Mouse (Mus musculus): ENCODE results near the gene Rhbdl3.
"Not testable (repeated sequence)": the region's sequence is repeated elsewhere in the genome, so short reads cannot be mapped to it uniquely, and the experiment has no call there.

Gene Rhbdl3

GRCm38 (mm10) chr11:80312049-80312448 lies 11.3 kb downstream of the Rhbdl3 start:
- in situ Hi-C loops (cut with MseI, MboI): no loop called here

GRCm38 (mm10) chr11:80312565-80312964 lies 11.9 kb downstream of the Rhbdl3 start:
- in situ Hi-C loops (cut with MseI, MboI): no loop called here

- in situ Hi-C loops (cut with MseI, MboI): no loop called here
Measured at GRCm38 (mm10) chr11:80313462-80313861, 12.8 kb downstream of the Rhbdl3 start.

GRCm38 (mm10) chr11:80313944-80314343 lies 13.2 kb downstream of the Rhbdl3 start:
- in situ Hi-C loops (cut with MseI, MboI): no loop called here

DNA sequence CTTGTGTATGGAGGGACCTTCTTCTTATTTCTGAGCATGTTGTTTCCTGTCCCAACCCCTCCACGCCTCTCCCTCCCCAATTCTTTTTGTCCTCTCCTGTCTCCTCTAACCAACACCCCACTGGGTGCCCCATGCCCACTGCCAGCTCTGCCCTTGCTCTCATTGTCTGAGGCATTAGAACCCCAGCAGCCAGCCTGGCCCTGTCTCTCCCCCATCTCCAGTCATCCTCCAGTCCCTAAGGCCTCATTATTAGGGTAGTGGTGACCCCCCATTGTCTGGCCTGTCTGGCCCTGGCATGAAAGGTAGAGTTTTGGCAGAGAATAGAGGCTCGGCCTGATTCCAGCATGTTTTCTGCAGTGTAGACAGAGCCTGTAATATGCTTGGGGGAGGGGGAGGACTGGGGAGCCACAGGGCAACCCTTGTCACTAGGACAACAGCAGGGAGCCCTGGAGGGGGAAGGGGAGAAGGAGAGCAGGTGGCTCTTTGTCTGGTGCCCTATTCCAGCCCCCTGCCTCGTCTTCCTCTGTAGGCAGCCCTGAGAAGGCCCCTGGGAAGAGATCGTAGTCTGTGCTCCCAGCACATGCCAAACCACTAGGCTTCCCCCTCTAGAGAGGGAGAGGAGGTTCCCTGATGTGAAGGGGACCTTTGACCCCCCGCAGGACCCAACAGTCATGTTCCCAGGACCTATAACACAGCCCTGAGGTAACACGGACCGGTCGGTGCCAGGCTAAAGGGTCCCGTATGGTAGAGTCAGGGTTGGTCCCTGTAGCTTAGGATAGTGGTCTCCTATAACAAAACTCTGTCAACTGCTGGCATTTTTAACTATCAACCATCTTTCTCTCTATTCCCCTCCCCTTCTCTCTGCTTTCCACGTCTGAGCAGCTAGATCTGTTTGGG lies 15.3 kb downstream of the Rhbdl3 start:
- in situ Hi-C loops (cut with MseI, MboI): no loop called here

- in situ Hi-C loops (cut with MseI, MboI): no loop called here
Measured at GRCm38 (mm10) chr11:80323255-80323654, 22.5 kb downstream of the Rhbdl3 start.

DNA sequence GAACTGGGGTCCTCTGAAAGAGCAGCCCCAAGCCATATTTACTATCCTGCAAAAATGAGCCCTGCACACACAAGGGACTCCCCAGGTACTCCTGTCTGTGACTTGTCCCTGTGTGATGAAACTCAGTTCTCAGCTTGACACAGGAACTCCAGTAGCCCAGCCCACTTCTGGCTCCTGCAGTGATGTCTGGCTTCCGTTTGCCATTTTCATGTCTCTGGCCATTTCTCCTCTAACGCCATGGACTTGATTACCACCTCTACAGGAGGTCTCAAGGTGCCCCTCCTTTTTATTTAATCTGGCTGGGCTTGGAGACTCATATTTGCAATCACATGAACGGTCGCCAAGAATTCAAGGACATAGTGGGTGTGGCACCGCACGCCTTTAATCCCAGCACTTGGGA lies 23.9 kb downstream of the Rhbdl3 start:
- in situ Hi-C loops (cut with MseI, MboI): no loop called here

GRCm38 (mm10) chr11:80332709-80333400 lies 32.1 kb downstream of the Rhbdl3 start:
- in situ Hi-C loops (cut with MseI, MboI): no loop called here

DNA sequence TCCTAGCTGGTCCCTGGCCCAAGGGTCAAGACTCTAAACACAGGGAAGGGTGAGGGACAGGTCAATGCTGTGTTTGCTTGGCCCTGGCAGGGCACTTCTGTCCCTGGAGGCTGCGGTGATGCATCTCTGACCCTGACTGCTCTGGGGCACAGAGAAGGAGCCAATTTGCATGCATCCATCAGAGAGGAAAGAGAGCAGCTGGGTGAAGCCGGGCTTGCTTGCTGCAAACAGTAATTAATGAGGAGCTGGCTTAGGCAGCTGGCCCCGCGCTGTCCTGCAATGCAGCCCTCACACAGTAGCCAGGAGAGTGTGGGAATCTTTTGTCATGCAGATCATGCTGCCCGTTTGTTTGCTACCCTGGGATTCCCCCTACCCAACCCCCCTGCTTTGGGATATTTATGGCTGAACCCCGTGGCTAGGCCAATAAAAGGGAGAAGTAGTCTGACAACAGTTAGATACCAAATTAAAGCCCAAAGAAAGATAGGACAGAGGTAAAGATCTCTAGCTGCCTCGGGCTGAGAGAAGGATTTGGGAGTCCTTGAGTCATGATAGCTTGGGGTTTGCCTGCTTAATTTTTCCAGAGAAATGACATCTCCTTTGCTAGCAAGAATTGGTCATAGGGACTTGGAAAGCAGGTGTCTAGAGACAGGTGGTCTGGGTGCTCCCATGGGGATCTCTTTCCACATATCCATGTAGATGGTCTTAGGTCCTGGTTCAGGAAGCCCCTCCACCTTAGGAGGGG lies 35.1 kb downstream of the Rhbdl3 start:
- in situ Hi-C loops (cut with MseI, MboI): no loop called here

DNA sequence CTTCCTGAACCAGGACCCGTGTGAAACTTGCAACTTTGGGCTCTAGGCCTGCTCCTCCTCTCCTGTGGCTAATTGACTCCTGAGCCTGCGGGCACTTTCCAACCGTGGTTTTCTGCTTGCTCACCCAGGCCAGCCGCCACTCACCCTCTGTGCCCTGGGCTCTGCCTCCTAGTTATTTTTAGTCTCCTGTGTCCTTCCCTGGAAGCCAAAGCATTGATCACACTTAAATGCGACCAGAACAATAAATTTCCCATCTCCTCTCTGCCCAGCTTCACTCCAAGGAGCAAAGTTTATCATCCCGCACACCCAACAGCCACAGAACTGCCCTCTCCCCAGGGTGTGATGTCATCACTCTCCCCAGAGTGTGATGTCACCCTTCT lies 35.6 kb downstream of the Rhbdl3 start:
- in situ Hi-C loops (cut with MseI, MboI): no loop called here

DNA sequence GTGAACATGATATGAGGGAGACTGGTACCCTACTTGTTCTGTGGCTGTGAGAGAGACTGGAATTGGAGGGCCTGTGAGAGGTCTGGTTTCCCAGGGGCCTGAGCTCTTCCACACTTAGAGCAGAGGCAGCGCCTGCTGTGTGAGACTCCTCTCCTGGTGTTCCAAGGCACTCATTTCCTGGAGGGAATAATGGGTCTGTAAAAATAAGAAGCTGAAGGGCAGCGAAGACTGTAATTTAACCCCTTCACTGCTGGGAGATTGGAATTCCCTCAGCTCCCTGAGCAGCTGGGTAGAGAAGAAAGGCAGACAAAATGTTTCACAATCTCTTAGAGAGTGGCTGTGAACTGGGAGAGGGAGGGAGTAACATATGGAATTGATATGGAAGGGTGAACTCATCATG lies 41.8 kb downstream of the Rhbdl3 start:
- in situ Hi-C loops (cut with MseI, MboI): no loop called here

DNA sequence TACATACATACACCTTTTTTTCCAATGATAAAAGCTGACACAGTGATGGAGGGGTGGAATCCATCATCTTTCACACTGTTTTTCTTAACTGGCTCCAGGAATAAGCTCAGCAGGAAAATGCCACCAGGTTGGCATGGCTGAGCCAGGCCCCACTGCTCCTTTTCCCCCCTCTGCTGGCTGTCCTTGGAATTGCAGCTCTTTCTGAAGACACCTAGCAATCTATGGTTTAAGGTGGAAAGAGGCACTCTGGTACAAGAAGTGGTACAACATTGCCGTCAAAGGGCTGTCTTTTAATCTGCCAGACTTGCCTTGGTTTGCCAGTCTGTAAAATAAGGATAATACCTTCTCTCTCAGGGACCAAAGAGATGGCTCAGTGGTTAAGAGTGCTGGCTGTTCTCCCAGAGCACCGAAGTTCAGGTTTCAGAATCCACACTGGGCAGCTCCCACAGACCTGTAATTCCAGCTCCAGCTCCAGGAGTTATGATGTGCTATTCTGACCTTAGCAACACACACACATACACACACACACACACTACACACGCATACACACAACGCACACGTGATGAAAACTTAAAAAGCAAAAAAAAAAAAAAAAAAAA lies 51.2 kb downstream of the Rhbdl3 start:
- in situ Hi-C loops (cut with MseI, MboI): loop anchor here (5.0 kb wide), 2 partner anchors 60 to 65 kb away; no protein-coding TSS in a partner anchor

DNA sequence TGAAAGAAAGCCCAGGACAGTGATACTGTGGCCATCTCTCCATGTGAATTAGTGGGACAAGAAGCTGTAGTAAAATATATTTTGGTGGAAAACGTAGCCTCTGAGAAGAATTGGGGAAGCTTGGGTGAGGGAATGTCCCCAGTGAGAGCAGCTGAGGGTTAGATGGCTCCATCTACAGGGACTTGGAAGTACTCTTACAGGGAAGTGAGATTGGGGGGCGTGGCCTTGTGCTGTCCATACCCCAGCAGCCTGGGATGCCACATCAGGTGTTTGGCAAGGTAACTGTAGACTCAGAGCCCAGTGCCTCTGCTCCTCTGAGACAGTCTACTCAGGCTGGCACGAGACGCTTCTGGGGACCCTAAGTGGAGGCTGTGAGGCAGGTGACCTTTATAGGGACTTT lies 54.1 kb downstream of the Rhbdl3 start:
- in situ Hi-C loops (cut with MseI, MboI): loop anchor here (5.0 kb wide), 2 partner anchors 63 to 68 kb away; no protein-coding TSS in a partner anchor

DNA sequence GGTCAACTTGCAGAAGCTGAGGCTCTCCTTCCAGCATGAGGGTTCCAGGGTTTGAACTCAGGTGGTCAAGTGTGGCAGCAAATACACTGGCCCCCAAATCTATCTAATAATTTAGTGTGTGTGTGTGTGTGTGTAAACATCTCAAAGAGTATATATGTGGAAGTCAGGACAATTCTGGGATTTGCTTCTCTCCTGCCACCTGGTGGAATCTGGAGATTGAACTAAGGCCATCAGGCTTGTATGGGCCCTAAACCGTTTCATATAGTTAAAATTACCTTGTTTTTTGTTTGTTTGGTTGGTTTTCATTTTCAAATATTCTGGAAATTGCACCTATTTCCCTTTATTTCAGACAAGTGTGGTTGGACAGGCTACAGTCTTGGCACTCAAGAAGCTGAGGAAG lies 68.2 kb downstream of the Rhbdl3 start:
- in situ Hi-C loops (cut with MseI, MboI): no loop called here

DNA sequence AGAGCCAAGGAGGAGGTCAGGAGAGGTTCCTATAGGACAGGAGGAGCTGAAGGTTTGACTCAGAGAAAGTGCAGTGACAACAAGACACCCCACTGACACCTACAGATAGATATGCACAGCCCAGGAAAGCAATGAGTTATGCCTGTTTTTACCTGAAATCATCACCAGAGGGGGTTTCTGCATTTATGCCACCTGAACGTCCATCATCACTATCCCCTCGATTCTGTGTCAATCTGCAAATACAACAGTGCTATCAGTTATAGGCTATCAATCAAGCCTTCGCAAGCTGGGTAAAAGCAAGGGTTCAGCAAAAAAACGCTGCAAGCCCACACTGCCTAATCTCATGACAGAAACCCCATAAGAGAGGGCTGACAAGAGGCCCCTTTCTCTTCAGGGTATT lies 75.9 kb downstream of the Rhbdl3 start:
- in situ Hi-C loops (cut with MseI, MboI): no loop called here

DNA sequence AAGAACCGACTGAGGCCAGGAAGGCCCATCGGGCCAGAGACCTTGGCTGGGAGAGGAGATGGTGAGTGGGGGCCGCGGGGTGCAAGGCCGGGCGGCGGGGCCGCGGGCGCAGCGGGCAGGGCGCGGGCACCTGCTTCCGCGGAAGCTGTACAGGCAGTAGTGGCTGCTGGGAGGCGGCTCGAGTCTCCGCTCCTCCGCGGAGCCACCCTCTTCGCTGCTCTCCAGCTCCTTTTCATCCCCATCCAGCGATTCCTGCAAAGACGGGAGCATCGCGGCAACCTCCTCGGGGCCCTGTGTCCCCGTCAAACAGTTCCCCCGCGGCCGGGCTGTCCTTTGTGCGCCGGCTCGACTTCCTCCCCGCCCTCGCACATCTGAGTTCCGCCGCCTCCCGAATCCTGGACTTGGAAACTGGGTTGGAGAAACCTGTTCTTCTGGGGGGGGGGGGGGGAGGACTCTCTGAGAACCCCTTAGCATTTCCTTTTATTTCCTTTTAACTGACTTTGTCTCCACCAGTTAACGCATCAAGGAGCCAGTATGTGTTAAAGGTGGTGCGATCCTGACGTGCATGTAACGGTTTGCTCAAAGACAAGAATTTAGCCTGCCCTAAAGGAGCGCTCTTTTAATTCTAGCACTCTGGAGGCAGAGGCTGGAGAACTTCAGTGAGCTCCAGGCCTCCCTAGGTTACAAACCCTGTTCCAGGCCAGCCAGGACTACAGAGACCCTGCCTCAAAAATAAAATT lies 77.2 kb downstream of the Rhbdl3 start, which contains the start of gene 5730455P16Rik:
Gene 5730455P16Rik, minus strand, starts transcription at position 323 of the 740 bp plus-strand sequence.
- in situ Hi-C loops (cut with MseI, MboI): no loop called here

- in situ Hi-C loops (cut with MseI, MboI): not testable (repeated sequence)
Measured at GRCm38 (mm10) chr11:80378452-80379068, 77.8 kb downstream of the Rhbdl3 start.

- in situ Hi-C loops (cut with MseI, MboI): not testable (repeated sequence)
Measured at GRCm38 (mm10) chr11:80379184-80379583, 78.5 kb downstream of the Rhbdl3 start.

- in situ Hi-C loops (cut with MseI, MboI): no loop called here
Measured at GRCm38 (mm10) chr11:80382626-80383018, 81.9 kb downstream of the Rhbdl3 start.

DNA sequence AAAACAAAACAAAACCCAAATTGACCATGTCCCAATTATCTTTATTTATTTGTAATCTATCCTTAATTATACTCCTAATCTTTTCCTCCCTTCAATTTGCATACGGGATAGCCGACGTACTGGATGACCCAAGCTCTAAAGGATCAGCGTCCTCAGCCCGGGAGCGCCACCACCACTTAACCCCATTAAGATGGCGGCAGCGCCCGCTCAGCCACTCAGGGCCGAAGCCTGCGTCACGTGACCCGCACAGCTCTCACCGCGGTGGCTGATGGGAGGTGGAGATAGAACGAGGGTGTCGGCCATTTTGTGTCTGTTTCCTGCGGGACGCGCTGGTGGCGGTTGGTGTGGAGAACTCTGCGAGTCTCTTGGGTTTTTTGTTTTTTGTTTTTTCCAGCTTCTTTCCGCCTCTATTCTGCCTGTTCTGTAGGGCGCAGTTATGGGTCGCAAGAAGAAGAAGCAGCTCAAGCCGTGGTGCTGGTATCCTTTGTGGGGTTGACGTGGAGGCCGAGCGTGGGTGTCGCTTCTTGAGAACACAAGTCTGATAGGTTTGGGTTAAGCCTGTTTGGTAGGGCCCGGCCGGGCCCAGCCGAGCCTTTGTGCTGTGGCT lies 82.4 kb downstream of the Rhbdl3 start, which contains the start of gene Zfp207:
Gene Zfp207, plus strand, starts transcription at position 261 of the 607 bp plus-strand sequence.
- in situ Hi-C loops (cut with MseI, MboI): no loop called here

Measured in mouse trophoblast stem cell (cell line).